Comparison of ENCODE assay signal across 8 mouse cellular contexts in genomic region chr11:4294495-4295351, GRCm38 (mm10). TPM values are rescaled to one million over a fixed set of nuclear protein-coding genes. Genes with fewer than 3 reads are reported as not detected.
DNase-seq lines count a peak whose midpoint lies in the region; ATAC-seq and TF ChIP-seq lines count a peak whose summit lies in the region.

No protein-coding gene starts in this region.

- 34% methylated on average over 14 of the region's 14 CpGs for WGBS in kidney, postnatal 0 days

- no peaks in the 10 kb centered on the region for H3K27me3 ChIP-seq in kidney, postnatal 0 days (ENCODE audit: insufficient read depth, low read length)

- TF ChIP-seq CTCF in kidney, postnatal 0 days (IDR thresholded peaks at IDR 0.05; ENCODE audit: low read depth): no peak

- peak; percentile 37; the same call in 1 of the 2 replicates for ATAC-seq in kidney, postnatal 0 days (replicated peaks; ENCODE audit: low FRiP score, low read depth)

- peak; percentile 58 for DNase-seq in left cerebral cortex, postnatal 4 days
- DNase-seq in left cerebral cortex, postnatal 36 days (ENCODE audit: low spot score in 2 of 2): no peak
- DNase-seq in adipocyte (ENCODE audit: low spot score): peak; percentile 30
- peak; percentile 19 to 33 for DNase-seq in cerebellum, postnatal 36 days
- DNase-seq in kidney, postnatal 0 days (ENCODE audit: low spot score): no peak
- DNase-seq in spleen, postnatal 14 days (ENCODE audit: low spot score in 2 of 2): no peak
- DNase-seq in T-cell, adult 2 months (ENCODE audit: low spot score): no peak
- no peak for DNase-seq in ovary, postnatal 10 days (ENCODE audit: low spot score)

- no peak overlapping the region for H3K4me2 ChIP-seq in kidney, postnatal 0 days (ENCODE audit: low read length)

- H3K4me1 ChIP-seq in kidney, postnatal 0 days (replicated peaks; ENCODE audit: insufficient read depth, low read length): peaks cover 16% of the 10 kb centered on the region; the same call in 1 of the 2 replicates

- no peak overlapping the region for H3K9ac ChIP-seq in kidney, postnatal 0 days (ENCODE audit: low read depth, low read length)

- H3K27ac ChIP-seq in kidney, postnatal 0 days: no peak overlapping the region

- no peaks in the 10 kb centered on the region for H3K9me3 ChIP-seq in kidney, postnatal 0 days (replicated peaks; ENCODE audit: low read length)

- no peak overlapping the region for H3K4me3 ChIP-seq in kidney, postnatal 0 days (replicated peaks; ENCODE audit: low read depth, low read length)

- H3K36me3 ChIP-seq in kidney, postnatal 0 days (ENCODE audit: insufficient read depth, low read length): no peaks in the 10 kb centered on the region

- intact Hi-C loops in left cerebral cortex, postnatal 4 days (cut with DNase I): no loop called here
- intact Hi-C loops in left cerebral cortex, postnatal 36 days (cut with DNase I): no loop called here

RNA-seq across cellular contexts. Expression of gene Lif, which starts 37.4 kb away (rescaled TPM):
- under 1 TPM; 0.08 TPM for total RNA-seq in left cerebral cortex, postnatal 4 days (2021)
- total RNA-seq in left cerebral cortex, postnatal 36 days (2021): under 1 TPM; 0.48 to 0.79 TPM
- 0.11 and 0.24 TPM in 2 replicates for polyA plus RNA-seq in kidney, postnatal 0 days (2015; fragmentation: Nextera tagmentation; extraction: Ambion mirVana)

RNA-seq across cellular contexts. Expression of gene Osm, which starts 58.5 kb away (rescaled TPM):
- under 1 TPM in 1 of 2 experiments, not detected in 1; 0.30 TPM for total RNA-seq in left cerebral cortex, postnatal 4 days (2021)
- total RNA-seq in left cerebral cortex, postnatal 36 days (2021): not detected
- polyA plus RNA-seq in kidney, postnatal 0 days (2015; fragmentation: Nextera tagmentation; extraction: Ambion mirVana): 0.09 and 0.11 TPM in 2 replicates

Comparison
In these comparisons a context has a peak if more than half of its experiments do, and no peak if none do; other contexts are left out.
1. DNase-seq: peak in left cerebral cortex, postnatal 4 days (single experiment), adipocyte (single experiment) and cerebellum, postnatal 36 days (2 of 2); none in left cerebral cortex, postnatal 36 days (0 of 2), kidney, postnatal 0 days (single experiment), spleen, postnatal 14 days (0 of 2), T-cell, adult 2 months (single experiment) and ovary, postnatal 10 days (single experiment).